Mouse (Mus musculus) bone marrow macrophage, adult 2 months (primary cell): ENCODE data around the gene Tirap. TPM values are rescaled to one million over a fixed set of nuclear protein-coding genes. Genes with fewer than 3 reads are reported as not detected.
"Not testable (repeated sequence)": the region's sequence is repeated elsewhere in the genome, so short reads cannot be mapped to it uniquely, and the experiment has no call there.

Source experiments
- H3K27ac ChIP-seq: 2 replicates; pipeline ENCODE4 v1.5.1; 2012; ENCODE audit warnings: low read depth, low read length; ENCODE audit not compliant: insufficient read depth
- H3K4me1 ChIP-seq: 2 replicates; pipeline ENCODE4 v1.6.1; 2012; ENCODE audit warnings: low read length; ENCODE audit not compliant: control insufficient read depth, insufficient read depth
- H3K4me3 ChIP-seq: 2 replicates; pipeline ENCODE4 v1.5.1; 2012; ENCODE audit warnings: mild to moderate bottlenecking, low read length, moderate library complexity; ENCODE audit not compliant: insufficient read depth
- CTCF ChIP-seq: IDR thresholded peaks from 2 replicates; pipeline ENCODE4 v1.5.1; 2012; ENCODE audit warnings: low read depth, mild to moderate bottlenecking, low read length, moderate library complexity
- POLR2A ChIP-seq: IDR thresholded peaks from 2 replicates; pipeline ENCODE4 v1.6.1; 2012; ENCODE audit warnings: mild to moderate bottlenecking, low read depth, low read length, borderline replicate concordance
- polyA plus RNA-seq: library from polyadenylated mRNA; stranded (reverse); fragments of >200 nt; gene quantifications from 2 replicates; pipeline ENCODE4 v1.2.4, GENCODE M21; 2012; ENCODE audit not compliant: missing spikeins, insufficient read depth, insufficient read length

Tirap gene
- polyA plus RNA-seq, 1 experiment: 9.5 TPM

GRCm38 (mm10) chr9:35156002-35156710 lies 43.9 kb downstream of the Tirap start:
- Histone ChIP-seq H3K27ac (no peak overlapping the region), H3K4me3 (no peak overlapping the region), H3K4me1 (no peaks in the 10 kb centered on the region)
- TF ChIP-seq CTCF: no peak
- no peak for TF ChIP-seq POLR2A

DNA sequence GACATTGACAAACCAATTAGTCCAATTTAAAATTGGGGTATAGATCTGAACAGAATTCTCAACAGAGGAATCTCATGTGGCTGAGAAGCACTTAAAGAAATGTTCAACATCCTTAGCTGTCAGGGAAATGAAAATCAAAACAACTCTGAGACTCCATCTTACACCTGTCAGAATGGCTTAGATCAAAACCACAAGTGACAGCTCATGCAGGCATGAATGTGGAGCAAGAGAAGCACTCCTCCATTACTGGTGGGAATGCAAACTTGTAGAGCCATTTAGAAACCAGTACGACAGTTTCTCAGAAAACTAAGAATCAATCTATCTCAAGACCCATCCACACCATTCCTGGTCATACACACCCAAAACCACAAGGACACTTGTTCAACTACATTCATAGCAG lies 47.2 kb downstream of the Tirap start:
- no peaks in the 10 kb centered on the region for H3K4me1 ChIP-seq
- no peak overlapping the region for H3K27ac ChIP-seq
- no peak for TF ChIP-seq POLR2A
- TF ChIP-seq CTCF: no peak
- H3K4me3 ChIP-seq: no peak overlapping the region

GRCm38 (mm10) chr9:35148822-35149221 lies 51.3 kb downstream of the Tirap start:
- H3K27ac ChIP-seq, H3K4me3 ChIP-seq, H3K4me1 ChIP-seq: not testable (repeated sequence)

DNA sequence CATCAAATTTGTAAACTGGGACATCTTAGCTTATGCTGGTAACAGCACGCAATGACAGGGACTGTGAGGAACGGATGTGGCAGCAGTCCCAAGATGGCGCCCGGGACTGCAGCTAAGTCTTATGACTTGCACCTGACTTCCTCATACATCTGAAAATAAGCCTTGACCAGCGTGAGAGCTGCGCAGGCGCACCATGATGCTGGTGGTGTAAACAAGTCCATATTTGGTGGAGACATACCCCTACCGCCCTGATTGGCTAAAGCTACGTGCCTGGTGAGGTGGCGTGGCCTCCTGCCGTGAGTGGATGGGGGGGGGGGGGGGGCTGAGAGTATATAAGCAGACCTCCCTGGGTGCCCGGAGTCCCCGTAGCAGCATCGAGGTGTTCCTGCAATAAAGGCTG lies 52.8 kb downstream of the Tirap start:
- not testable (repeated sequence) for H3K27ac ChIP-seq, H3K4me1 ChIP-seq, H3K4me3 ChIP-seq

DNA sequence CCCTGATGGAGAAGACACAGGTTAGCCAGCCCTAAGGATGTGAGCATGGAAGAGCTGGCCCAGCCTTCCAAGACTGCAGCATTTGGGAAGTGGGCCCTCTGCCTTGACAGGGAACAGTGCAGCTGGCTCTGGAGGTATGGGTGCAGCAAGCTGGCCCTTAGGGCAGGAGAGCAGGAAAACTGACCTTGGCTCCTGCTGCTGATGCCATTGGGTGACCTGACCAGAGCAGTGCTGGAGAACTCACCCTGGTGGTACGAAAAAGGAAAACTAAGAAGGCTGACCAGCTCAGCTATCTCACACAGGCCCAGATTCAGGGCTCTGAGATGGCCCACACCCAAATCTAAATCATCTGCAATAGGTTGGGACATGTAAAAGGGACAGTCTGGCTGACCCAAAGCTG lies 54.3 kb downstream of the Tirap start:
- Histone ChIP-seq H3K4me1 (no peaks in the 10 kb centered on the region), H3K4me3 (no peak overlapping the region), H3K27ac (no peak overlapping the region)
- TF ChIP-seq CTCF (no peak), POLR2A (no peak)

DNA sequence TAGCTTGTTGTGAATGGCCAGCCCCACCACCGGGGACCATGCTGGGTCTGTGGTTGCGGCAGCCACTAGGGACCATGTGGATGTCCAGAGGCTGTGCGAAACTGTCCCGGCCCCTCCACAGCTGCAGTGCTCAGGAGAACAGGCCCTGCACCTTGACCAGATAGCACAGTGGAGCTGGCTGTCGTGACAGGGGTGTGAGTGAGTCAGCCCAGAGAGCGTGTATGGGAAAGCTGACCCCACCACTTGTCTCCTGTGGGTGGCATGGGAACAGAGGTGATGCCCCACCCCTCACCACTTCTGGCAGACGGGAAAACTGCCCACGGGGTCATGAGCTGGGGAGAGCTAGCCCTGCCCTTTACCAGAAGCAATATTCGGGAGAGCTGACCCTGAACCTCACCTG lies 55.0 kb downstream of the Tirap start:
- TF ChIP-seq CTCF: no peak
- TF ChIP-seq POLR2A: no peak
- no peak overlapping the region for H3K4me3 ChIP-seq
- H3K4me1 ChIP-seq: no peaks in the 10 kb centered on the region
- no peak overlapping the region for H3K27ac ChIP-seq

- Histone ChIP-seq H3K4me3 (no peak overlapping the region), H3K27ac (no peak overlapping the region), H3K4me1 (no peaks in the 10 kb centered on the region)
- TF ChIP-seq CTCF: no peak
- no peak for TF ChIP-seq POLR2A
Measured at GRCm38 (mm10) chr9:35142221-35142620, 57.9 kb downstream of the Tirap start.

DNA sequence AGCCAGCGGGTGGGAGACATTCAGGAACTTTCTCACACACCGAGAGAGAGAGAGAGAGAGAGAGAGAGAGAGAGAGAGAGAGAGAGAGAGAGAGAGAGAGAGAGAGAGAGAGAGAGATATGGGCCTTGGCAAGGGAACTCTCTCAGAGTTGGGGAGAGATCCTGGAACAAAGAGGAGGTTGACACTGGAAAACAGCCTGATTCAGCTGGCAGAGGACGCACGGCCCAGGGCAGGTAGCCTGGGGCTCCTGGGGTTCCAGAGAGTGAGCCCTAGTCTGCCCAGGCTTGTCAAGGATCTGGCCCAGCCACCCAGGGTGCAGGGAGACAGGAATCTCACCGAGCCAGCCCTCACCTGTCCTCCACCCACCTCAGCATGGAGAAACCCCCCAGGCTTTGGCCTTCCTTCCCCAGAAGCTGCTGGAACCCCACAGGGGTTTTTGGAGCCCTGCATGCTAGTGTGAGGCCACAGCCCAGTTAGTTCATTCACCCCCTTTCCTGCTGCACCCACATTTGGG lies 60.8 kb downstream of the Tirap start:
- no peaks in the 10 kb centered on the region for H3K4me1 ChIP-seq
- TF ChIP-seq POLR2A (no peak), CTCF (no peak)
- H3K27ac ChIP-seq: no peak overlapping the region
- H3K4me3 ChIP-seq: no peak overlapping the region

- TF ChIP-seq POLR2A (no peak), CTCF (no peak)
- Histone ChIP-seq H3K27ac (no peak overlapping the region), H3K4me1 (no peaks in the 10 kb centered on the region), H3K4me3 (no peak overlapping the region)
Measured at GRCm38 (mm10) chr9:35138029-35138428, 62.1 kb downstream of the Tirap start.

DNA sequence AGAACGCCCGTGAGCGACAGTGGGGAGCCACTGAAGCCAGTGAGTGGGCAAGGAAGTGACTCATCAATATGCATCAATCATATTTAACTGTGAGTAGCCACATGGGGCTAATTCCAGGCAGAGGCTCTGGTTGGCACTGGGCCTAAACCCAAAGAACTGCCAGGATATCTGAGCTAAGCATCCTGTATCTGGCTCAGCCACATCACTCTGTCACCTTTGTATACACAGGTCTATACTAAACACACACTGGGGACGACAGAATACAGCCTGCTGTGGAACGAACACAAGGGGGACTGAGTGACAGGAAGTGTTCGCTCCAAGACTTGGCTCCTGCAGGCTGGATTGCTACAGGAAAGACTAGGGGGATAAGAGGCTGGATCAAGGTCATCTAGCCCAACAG lies 64.5 kb downstream of the Tirap start:
- TF ChIP-seq CTCF: no peak
- Histone ChIP-seq H3K4me1 (no peaks in the 10 kb centered on the region), H3K27ac (no peak overlapping the region), H3K4me3 (no peak overlapping the region)

Other genes starting within 250 kb of the Tirap start
- gene St3gal4, start 81.0 kb downstream of the Tirap start, polyA plus RNA-seq: 36.0 and 37.0 TPM in 2 replicates
- 23.4 and 24.3 TPM in 2 replicates for gene Dcps, start 24.2 kb downstream of the Tirap start, polyA plus RNA-seq
- 57.1 and 67.5 TPM in 2 replicates for gene Srpr, start 116 bp downstream of the Tirap start, polyA plus RNA-seq
- gene Foxred1, start 10.8 kb upstream of the Tirap start, polyA plus RNA-seq: 19.1 and 24.6 TPM in 2 replicates
- 42.1 and 47.2 TPM in 2 replicates for gene Fam118b, start 67.5 kb upstream of the Tirap start, polyA plus RNA-seq
- gene Rpusd4, start 67.6 kb upstream of the Tirap start, polyA plus RNA-seq: 23.9 and 24.3 TPM in 2 replicates
- 0.20 and 0.75 TPM in 2 replicates for gene Cdon, start 220.8 kb upstream of the Tirap start, polyA plus RNA-seq